Mouse (Mus musculus) myocyte (in vitro differentiated cells): Measurements from ENCODE around the gene Rnf43. TPM values are rescaled to one million over a fixed set of nuclear protein-coding genes. Genes with fewer than 3 reads are reported as not detected.

Experiments
- H3K27me3 ChIP-seq: one replicate; pipeline ENCODE4 v1.6.1; 2011; ENCODE audit not compliant: control insufficient read depth, insufficient read depth, insufficient read length
- H3K36me3 ChIP-seq: one replicate; pipeline ENCODE4 v1.6.1; 2011; ENCODE audit not compliant: control insufficient read depth, insufficient read depth
- H3K4me2 ChIP-seq: one replicate; pipeline ENCODE4 v1.6.1; 2011; ENCODE audit warnings: low read depth, control low read depth
- H3K4me3 ChIP-seq: one replicate; pipeline ENCODE4 v1.5.1; 2011; ENCODE audit warnings: mild to moderate bottlenecking, control low read depth, moderate library complexity
- H3K79me2 ChIP-seq: one replicate; pipeline ENCODE4 v1.6.1; 2011; ENCODE audit not compliant: control insufficient read depth, insufficient read depth
- H3ac ChIP-seq: one replicate; pipeline ENCODE4 v1.6.1; 2011; ENCODE audit not compliant: control insufficient read depth, insufficient read length
- CEBPB ChIP-seq: IDR thresholded peaks from 2 replicates; pipeline ENCODE4 v1.6.1; 2011; ENCODE audit warnings: mild to moderate bottlenecking, moderate library complexity; ENCODE audit not compliant: poor library complexity, insufficient read depth, severe bottlenecking
- E2F4 ChIP-seq: IDR thresholded peaks from one replicate; pipeline ENCODE4 v1.6.1; 2011; ENCODE audit warnings: mild to moderate bottlenecking, control low read depth, moderate library complexity; ENCODE audit not compliant: insufficient read depth
- MAX ChIP-seq: IDR thresholded peaks from one replicate; pipeline ENCODE4 v1.6.1; 2011; ENCODE audit warnings: low read depth, mild to moderate bottlenecking, control low read depth
- MYOD1 ChIP-seq, 3 experiments: IDR thresholded peaks; one replicate each; pipeline ENCODE4 v1.6.1; 2011; ENCODE audit warnings: control low read depth in 2 of 3, low read depth in 2 of 3, mild to moderate bottlenecking in 2 of 3, moderate library complexity in 1 of 3; ENCODE audit not compliant: insufficient read length in 2 of 3, control insufficient read depth in 1 of 3
- MYOG ChIP-seq, 3 experiments: IDR thresholded peaks; one replicate each; pipeline ENCODE4 v1.6.1; 2011; ENCODE audit warnings: control low read depth in 2 of 3, low read depth in 2 of 3, mild to moderate bottlenecking in 2 of 3; ENCODE audit not compliant: insufficient read length in 2 of 3, control insufficient read depth in 1 of 3, insufficient read depth in 1 of 3
- POLR2A ChIP-seq: IDR thresholded peaks from one replicate; pipeline ENCODE4 v1.6.1; 2011; ENCODE audit warnings: low read depth, mild to moderate bottlenecking, control low read depth, moderate library complexity; ENCODE audit not compliant: insufficient read length
- POLR2AphosphoS2 ChIP-seq: IDR thresholded peaks from one replicate; pipeline ENCODE4 v1.6.1; 2011; ENCODE audit warnings: low read depth, control low read depth; ENCODE audit not compliant: insufficient read length
- REST ChIP-seq: IDR thresholded peaks from one replicate; pipeline ENCODE4 v1.6.1; 2011; ENCODE audit warnings: mild to moderate bottlenecking, control low read depth, moderate library complexity; ENCODE audit not compliant: insufficient read depth, insufficient read length
- SRF ChIP-seq: IDR thresholded peaks from one replicate; pipeline ENCODE4 v1.6.1; 2011; ENCODE audit warnings: low read depth; ENCODE audit not compliant: control insufficient read depth, insufficient read length
- TCF12 ChIP-seq: IDR thresholded peaks from one replicate; pipeline ENCODE4 v1.6.1; 2011; ENCODE audit warnings: mild to moderate bottlenecking, control low read depth; ENCODE audit not compliant: poor library complexity, insufficient read depth, severe bottlenecking
- TCF3 ChIP-seq: IDR thresholded peaks from one replicate; pipeline ENCODE4 v1.6.1; 2011; ENCODE audit warnings: low read depth, control low read depth; ENCODE audit not compliant: insufficient read length
- USF1 ChIP-seq: IDR thresholded peaks from one replicate; pipeline ENCODE4 v1.6.1; 2011; ENCODE audit warnings: low read depth, mild to moderate bottlenecking, control low read depth, moderate library complexity
- polyA plus RNA-seq: library from polyadenylated mRNA; unstranded; fragments of >200 nt; fragmentation: generic; extraction: Trizol; gene quantifications from one replicate; pipeline ENCODE4 v1.2.1, GENCODE M21; 2012; ENCODE audit warnings: missing spikeins

Rnf43 gene
- polyA plus RNA-seq, 1 experiment = not detected

DNA sequence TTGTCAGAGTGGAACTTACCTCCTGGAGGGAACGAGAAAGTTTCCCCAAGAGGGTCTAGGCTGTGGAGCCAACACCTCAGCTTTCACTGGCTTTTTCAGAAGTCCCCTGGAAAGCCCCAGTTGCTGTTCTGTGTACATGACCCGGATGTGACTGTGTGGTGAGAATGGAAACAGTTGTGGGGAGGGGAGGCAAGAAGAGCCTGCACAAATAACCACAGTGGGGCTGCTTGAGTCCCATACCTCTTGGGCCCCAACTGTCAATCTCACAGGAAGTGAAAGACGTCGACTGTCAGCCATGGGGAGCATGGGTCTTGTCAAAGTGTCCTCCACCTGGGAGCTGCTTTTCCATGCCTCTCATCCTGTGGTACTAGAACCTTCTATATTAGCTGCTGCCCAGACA is 82.4 kb downstream of the Rnf43 start:
- Histone ChIP-seq H3K4me3 (no peak overlapping the region), H3K27me3 (no peaks in the 10 kb centered on the region), H3K36me3 (peaks cover 28% of the 10 kb centered on the region), H3K4me2 (no peak overlapping the region), H3K79me2 (no peaks in the 10 kb centered on the region), H3ac (no peak overlapping the region)
- no peak for TF ChIP-seq MYOG (IDR thresholded peaks at IDR 0.05; ENCODE audit: control insufficient read depth in 1 of 3, insufficient read depth in 1 of 3, insufficient read length in 2 of 3, low read depth in 2 of 3)
- no peak for TF ChIP-seq MYOD1 (IDR thresholded peaks at IDR 0.05; ENCODE audit: control insufficient read depth in 1 of 3, insufficient read length in 2 of 3, low read depth in 2 of 3)
- TF ChIP-seq TCF12 = no peak
- TF ChIP-seq CEBPB = no peak
- TF ChIP-seq E2F4 = no peak
- TF ChIP-seq REST = no peak
- TF ChIP-seq POLR2A = no peak
- TF ChIP-seq POLR2AphosphoS2 = no peak
- TF ChIP-seq USF1 = no peak
- TF ChIP-seq MAX = no peak
- no peak for TF ChIP-seq SRF
- TF ChIP-seq TCF3 = no peak

DNA sequence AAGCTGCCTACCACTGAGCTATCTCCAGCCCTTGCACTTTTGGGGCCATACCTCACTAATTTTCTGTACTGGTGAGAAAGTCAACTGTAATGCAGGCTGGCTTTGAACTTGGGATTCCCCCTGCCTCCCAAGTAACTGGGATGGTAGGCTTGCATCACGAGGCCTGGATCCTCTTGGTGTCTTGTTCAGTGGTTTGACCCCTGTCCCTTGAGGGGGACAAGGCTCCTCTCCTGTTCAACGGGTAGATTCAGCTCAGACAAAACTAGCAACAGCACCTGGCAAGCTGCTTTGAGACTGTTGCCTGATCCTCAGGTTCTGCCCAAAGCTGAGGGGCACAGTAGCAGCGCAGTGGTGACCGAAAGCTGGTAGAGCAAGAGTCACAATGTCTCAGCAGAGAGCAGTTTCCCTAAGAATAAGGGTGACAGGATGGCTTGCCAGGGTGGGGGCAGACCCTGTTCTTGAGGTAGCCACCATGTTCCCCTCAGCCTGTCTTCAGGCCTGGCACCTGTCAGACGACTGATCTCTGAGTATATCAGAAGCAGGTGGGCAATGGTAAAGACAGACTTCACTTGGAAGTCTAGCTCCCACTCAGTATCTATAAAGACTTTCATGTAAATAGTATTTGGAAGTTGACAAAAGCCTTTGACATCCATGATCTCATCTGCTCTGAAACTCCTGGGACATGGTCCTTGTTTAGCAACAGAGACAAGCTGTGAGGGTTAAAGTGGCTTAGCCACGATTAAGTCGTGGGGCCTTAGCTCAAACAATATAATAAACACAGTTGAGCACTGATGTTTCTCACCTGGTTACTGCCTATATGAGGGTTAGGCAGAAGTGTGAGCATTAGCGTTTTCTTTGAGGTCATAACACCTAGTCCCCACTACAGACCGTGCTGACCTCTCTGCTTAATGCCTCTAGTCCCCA is 83.4 kb downstream of the Rnf43 start:
- Histone ChIP-seq H3K4me2 (no peak overlapping the region), H3K27me3 (no peaks in the 10 kb centered on the region), H3K36me3 (peaks cover 20% of the 10 kb centered on the region), H3K79me2 (no peaks in the 10 kb centered on the region), H3K4me3 (no peak overlapping the region), H3ac (no peak overlapping the region)
- no peak for TF ChIP-seq MYOG (IDR thresholded peaks at IDR 0.05; ENCODE audit: control insufficient read depth in 1 of 3, insufficient read depth in 1 of 3, insufficient read length in 2 of 3, low read depth in 2 of 3)
- no peak for TF ChIP-seq POLR2AphosphoS2
- no peak for TF ChIP-seq MAX
- no peak for TF ChIP-seq TCF3
- TF ChIP-seq REST = no peak
- no peak for TF ChIP-seq POLR2A
- no peak for TF ChIP-seq E2F4
- TF ChIP-seq MYOD1 (IDR thresholded peaks at IDR 0.05; ENCODE audit: control insufficient read depth in 1 of 3, insufficient read length in 2 of 3, low read depth in 2 of 3) = no peak
- no peak for TF ChIP-seq USF1
- no peak for TF ChIP-seq TCF12
- no peak for TF ChIP-seq CEBPB
- no peak for TF ChIP-seq SRF

GRCm38 (mm10) chr11:87747312-87747711 is 84.8 kb downstream of the Rnf43 start:
- H3ac ChIP-seq = no peak overlapping the region
- H3K27me3 ChIP-seq = no peaks in the 10 kb centered on the region
- TF ChIP-seq TCF3 (no peak), POLR2AphosphoS2 (no peak), CEBPB (no peak), MAX (no peak), MYOD1 (IDR thresholded peaks at IDR 0.05; ENCODE audit: control insufficient read depth in 1 of 3, insufficient read length in 2 of 3, low read depth in 2 of 3) (no peak), POLR2A (no peak), REST (no peak), E2F4 (no peak), SRF (no peak), TCF12 (no peak), MYOG (IDR thresholded peaks at IDR 0.05; ENCODE audit: control insufficient read depth in 1 of 3, insufficient read depth in 1 of 3, insufficient read length in 2 of 3, low read depth in 2 of 3) (no peak), USF1 (no peak)
- peaks cover 16% of the 10 kb centered on the region for H3K36me3 ChIP-seq
- no peak overlapping the region for H3K4me2 ChIP-seq
- H3K4me3 ChIP-seq = no peak overlapping the region
- H3K79me2 ChIP-seq = no peaks in the 10 kb centered on the region

- TF ChIP-seq MYOD1 (IDR thresholded peaks at IDR 0.05; ENCODE audit: control insufficient read depth in 1 of 3, insufficient read length in 2 of 3, low read depth in 2 of 3) = peak in 2 of 3 experiments; percentile 7 to 22
- TF ChIP-seq MAX = no peak
- TF ChIP-seq SRF = no peak
- no peak for TF ChIP-seq POLR2AphosphoS2
- Histone ChIP-seq H3K4me3 (no peak overlapping the region), H3K79me2 (no peaks in the 10 kb centered on the region), H3ac (no peak overlapping the region), H3K27me3 (no peaks in the 10 kb centered on the region), H3K4me2 (no peak overlapping the region), H3K36me3 (peaks cover 16% of the 10 kb centered on the region)
Observed at GRCm38 (mm10) chr11:87747716-87748115, 85.2 kb downstream of the Rnf43 start.
